Mouse (Mus musculus) regulatory T cell (primary cell): ENCODE data around the gene Pip4k2b.

Source experiments
- in situ Hi-C: fragments of 300-600 bp; cut with MboI, MseI; formaldehyde crosslinking; loops from one replicate; pipeline ENCODE4 v1.15.1; 2025; ENCODE audit warnings: high pct_unique_total_duplicates

The Pip4k2b gene

DNA sequence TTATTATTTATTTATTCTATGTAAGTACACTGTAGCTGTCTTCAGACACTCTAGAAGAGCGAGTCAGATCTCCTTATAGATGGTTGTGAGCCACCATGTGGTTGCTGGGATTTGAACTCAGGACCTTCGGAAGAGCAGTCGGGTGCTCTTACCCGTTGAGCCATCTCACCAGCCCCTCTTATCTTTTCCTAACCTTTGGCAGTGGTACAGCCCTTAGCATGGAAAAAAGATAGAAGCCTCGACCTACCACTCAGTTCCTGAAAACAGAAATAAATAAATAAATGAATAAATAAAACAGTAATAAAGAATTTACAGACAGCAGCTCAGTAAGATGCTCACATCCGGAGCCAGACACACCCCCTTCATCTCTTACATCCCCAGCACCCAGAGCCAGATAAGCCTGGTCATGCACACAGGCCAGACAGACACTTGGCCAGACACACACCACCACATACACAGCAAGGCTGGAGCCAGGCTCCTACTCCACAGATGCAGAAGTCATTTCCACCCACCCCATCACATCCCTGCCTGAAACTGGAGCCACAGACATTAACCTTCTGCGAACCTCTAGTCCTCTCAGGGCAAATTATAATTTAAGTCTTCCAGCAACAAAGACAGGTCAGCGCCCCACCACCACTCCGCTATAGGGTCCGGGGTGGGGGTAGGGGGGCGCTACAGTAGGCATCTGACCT is 47.2 kb downstream of the Pip4k2b start:
- in situ Hi-C loops, result loop anchor here (5.0 to 10.0 kb wide), 2 partner anchors 45 to 63 kb away; no protein-coding TSS in a partner anchor

DNA sequence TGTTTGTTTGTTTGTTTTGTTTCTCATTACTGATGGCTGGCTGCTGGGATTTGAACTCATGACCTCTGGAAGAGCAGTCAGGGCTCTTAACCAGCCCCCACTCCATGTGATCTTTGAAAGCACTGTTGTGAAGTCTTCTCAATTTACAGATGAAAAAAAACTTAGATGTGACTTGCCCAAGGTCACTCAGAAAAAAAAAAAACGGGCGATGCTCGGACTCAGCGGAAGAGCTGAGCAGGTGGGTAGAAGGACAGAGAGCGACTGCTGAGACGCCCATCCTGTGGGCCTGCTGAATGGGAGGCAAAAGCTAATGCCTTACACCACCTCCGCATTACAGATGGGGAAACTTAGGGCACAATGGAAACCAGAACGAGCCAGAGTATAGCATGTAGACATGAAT is 47.8 kb downstream of the Pip4k2b start:
- in situ Hi-C loops, result loop anchor here (5.0 to 10.0 kb wide), 2 partner anchors 44 to 62 kb away; no protein-coding TSS in a partner anchor

DNA sequence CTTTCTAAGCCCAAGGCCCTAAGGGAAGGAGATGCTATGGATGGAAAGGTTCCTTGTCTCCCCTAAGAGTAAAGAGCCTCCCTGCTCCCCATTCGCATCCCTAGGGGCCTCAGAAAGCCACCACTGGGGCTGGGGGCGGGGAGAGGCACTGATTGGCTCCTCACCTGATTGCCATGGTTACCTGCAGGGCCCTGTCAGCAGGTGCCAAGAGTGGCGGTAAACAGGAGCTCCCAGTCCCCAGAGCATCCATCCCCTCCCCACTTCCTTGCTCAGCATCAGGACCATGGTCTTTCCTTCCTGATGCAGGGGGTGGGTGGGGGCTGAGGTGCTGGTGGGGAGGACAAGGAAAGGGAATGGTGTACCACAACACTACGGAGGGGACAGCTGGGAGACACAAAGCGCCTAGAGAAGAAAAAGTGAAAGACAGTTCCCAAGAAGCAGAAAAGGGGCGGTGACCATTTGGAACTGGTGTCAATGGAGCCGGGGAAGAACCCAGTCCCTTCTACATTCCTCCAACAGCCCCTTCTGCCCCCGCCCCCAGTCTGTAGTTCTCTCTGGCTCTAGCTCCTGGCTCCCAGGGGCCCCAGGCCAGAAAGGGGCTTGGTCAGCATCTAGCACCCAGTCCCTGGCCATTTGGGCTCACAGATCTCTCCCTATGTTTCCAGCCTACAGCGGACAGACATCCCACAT is 48.6 kb downstream of the Pip4k2b start:
- in situ Hi-C loops, result loop anchor here (5.0 to 10.0 kb wide), 2 partner anchors 44 to 61 kb away; no protein-coding TSS in a partner anchor

DNA sequence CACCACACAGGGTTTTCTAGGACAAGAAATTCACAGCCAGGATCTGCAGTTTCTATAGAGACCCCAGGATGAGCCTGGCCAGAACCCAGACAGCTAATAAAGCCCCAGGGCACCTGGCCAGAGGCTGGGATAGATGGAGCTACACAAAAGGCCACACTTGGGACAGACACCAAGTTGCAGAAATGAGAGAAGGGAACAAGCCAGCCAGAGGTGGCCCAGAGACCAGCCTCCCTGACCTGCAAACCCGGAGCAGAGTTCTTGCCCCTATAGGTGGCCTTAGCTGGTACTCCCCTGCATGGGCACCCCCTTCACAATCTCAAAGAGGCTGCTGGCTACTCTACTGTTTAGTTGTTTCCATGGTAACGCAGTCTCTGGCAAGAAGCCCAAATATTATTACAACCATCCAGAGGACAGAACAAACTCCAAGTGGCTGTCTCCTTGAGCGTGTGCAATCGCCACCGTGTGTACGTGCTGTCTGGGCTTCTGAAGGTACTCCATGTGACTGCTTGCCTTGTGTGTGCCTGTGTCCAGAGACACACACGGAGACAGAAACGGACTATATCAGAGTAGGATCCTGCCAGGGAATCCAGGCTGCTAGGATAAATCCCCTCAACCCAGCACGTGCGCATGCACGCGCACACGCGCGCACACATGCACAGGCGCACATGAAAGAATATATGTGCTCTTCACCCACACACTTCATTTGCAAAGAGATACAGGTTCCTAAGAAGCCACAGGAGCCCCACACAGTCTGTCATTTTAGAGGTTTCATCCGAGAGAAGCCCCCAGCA is 49.4 kb downstream of the Pip4k2b start:
- in situ Hi-C loops, result loop anchor here (5.0 to 10.0 kb wide), 2 partner anchors 43 to 60 kb away; no protein-coding TSS in a partner anchor

DNA sequence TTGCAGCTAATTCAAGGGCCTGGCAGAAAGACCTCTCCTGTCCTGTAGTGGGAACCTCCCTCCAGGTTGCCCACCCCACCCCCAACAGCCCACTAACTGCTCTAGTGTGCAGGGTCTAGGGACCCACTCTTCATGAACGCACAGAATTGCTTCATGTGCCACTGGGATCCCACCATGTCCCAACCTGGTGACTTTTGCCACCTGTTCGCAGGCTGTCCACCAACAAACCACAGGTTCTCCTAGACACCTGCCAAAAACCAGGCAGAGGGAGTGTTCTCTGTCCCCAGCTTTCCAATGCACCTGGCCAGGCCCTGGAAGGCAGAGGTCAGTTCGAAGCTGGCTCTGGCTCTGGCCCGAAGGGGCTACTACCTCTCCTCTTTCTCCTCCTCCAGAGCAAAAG is 50.1 kb downstream of the Pip4k2b start:
- in situ Hi-C loops, result loop anchor here (10.0 kb wide), 1 partner anchor 60 kb away; no protein-coding TSS in a partner anchor

DNA sequence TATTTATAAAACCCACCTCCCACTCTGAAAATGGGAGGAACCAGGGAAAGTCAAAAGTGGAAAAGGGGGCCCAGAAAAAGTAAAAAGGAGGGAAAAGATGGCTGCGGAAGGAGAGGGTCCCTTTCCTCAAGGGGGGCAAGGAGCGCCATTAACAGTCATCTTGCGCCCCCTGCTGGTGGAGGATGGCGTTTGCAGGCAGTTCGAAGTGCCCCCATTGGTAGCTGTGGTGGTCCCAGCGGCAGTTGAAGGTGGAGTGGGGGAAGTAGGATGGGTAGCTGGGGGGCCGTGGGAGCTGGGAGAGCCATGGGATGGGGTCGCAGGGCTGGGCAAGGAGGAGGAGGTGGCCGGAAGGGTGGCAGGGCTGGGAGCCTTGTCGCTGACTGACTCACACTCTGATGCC is 54.6 kb downstream of the Pip4k2b start:
- in situ Hi-C loops, result loop anchor here (10.0 kb wide), 1 partner anchor 55 kb away; no protein-coding TSS in a partner anchor

DNA sequence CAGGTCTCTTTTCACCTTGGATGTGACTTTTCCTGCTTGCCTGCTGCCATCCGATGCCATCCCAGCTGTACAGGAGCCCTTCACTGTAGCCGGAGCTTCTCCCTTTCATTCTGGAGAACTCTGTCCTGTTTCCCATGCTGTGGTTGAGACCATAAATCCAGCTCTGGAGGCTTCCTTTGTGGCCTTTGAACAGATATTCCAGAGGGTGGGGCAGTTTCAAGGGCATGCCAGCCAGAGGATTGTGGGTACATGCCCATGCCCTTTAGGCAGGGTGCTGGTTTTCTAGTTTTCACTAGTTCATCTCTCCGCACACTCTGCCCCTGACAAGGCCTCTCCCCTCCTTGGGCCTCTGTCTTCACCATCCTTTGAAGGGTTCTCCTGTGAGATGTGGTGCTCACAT is 57.4 kb downstream of the Pip4k2b start:
- in situ Hi-C loops, result no loop called here

DNA sequence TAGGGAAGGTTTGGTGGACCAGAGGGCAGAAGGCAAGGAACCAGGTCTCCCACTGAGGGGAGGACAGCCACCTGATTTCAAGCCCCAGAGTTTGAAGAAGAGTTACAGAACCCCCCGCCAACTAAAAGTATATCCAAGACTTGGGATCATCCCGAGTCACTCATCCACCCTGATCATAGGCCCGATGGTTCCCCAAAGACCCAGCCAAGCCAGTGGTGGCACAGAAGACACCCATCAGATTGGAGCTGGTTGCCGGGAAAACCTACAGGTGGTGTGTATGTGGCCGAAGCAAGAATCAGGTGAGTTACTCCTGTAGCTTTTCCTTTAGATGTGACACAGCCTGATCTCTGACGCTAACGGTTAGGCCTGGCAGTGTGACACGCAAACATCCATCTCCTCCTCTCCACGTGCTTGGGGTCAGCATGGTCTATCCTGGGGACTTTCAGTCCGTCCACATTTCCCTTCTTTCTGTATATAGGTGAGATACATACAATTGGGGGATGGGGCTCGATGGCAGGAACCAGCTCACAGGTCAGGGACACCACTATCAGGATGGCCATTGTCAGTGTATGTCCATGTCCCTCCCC is 58.1 kb downstream of the Pip4k2b start:
- in situ Hi-C loops, result no loop called here

DNA sequence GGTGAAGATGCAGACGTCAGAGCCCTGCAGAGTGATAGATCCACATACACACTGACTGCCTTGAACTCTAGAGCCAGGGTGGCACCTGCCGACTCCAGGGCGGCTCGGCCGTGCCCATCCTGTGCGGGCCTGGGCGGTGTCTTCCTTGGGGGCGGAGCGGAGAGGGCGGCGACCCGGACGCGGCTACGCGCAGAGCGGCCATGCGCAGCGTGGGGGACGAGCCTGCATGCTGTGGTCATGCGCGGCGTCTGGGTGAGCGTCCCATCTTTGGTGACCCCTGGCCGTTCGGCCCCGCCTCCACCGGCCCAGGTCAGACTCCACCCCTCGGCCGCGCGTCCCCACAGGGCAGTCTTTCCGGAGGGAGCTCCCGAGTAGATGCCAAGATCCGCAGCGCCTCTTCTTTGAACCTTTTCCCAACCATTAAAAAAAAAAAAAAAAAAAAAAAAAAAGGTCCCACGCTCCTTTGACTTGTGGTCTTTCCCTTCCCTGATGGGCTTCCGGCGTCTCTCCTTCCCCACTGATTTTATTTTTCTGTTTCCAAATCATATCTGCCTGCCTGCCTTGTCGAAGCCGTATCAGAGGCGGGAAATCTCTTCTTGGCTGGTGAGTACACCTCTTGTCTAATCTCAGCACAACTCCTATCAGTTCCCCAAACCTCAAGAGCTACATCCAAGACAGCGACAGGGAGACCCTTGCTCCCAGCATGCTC is 58.7 kb downstream of the Pip4k2b start, which contains the start of gene Cisd3:
Gene Cisd3 (plus strand): TSS at position 214 of the 709 bp plus-strand sequence.
- in situ Hi-C loops, result no loop called here

DNA sequence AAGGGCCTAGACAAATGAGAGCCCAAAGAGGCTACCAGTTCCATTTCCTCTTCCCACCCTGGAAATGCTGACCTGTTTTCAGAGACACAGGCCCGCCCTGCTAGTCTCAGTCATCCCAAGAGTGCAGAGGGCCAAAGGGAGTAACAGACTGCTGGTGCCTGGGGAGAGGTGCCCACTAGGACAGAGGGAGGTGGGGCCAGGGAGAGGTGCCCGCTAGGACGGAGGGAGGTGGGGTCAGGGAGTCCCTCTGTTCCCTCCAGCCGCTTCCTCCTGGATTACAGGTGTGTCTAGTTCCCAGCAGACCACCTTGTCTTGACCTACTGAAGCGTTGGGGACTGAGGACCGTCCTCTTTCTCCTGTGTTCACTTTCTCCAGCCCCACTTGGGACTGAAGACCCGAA is 59.7 kb downstream of the Pip4k2b start:
- in situ Hi-C loops, result no loop called here

DNA sequence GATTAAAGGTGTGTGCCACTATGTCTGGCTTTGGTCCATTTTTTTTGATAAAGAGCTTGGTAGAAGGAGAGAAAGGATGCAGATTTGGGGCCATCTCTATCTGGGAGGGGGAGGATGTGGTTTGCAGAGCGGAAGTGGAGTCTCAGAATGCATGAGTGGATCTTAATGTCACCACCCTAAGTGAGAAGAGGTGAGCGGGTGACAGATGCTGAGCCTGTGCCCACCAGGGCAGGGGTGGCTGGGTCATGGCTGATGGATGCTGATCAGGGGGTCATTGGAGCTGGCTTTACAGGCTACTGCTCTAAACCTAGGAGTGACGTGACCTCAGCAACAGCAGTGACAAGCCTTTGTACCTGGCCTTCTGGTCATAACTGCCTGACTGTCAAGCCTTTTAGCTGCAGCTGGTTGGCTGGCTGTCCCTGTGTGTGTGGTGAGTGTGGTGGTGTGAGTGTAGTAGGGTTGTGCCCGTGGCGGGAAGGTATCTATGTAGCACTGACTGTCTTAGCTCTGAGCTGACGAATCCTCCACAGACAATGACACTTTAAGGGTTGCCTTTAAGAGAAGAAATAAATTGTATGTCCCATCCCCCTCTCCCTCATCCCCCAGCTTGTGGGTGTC is 60.3 kb downstream of the Pip4k2b start:
- in situ Hi-C loops, result no loop called here

DNA sequence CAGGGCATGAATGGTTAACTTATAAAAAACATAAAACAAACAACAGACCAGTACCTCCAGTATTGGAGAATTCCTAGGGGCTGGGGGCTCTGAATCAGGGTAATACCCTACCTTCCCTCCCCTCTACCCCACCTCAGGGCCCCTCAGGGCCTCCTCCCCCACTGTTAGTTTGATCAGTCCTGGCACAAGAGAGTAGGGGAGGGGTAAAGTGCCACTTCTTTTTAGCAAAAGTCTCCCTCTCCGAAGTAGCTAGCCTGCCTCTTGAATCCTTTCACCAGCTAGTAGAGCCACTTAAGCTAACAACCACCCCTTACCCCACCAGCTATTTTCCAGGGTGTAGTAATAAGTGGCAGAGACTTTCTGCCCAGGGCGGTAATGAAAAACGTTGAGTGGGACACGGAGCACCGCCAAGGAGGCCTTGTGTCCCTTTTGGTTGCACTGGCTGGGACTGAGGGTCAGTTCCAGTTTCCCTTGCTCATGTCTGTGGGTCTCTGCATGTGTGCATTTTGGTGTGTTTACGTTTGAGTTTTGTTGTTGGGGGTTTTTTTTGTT is 61.9 kb downstream of the Pip4k2b start:
- in situ Hi-C loops, result no loop called here

DNA sequence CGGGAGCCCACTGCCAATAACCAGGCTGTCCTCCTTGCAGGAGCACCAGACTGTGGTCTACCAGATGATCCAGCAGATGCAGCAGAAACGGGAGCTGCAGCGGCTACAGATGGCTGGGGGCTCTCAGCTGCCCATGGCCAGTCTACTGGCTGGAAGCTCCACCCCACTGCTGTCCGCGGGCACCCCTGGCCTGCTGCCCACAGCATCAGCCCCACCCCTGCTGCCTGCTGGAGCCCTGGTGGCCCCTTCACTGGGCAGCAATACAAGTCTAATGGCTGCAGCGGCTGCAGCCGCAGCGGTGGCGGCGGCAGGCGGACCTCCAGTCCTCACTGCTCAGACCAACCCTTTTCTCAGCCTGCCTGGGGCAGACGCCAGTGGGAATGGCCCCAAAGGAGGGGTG is 64.1 kb downstream of the Pip4k2b start:
- in situ Hi-C loops, result no loop called here

DNA sequence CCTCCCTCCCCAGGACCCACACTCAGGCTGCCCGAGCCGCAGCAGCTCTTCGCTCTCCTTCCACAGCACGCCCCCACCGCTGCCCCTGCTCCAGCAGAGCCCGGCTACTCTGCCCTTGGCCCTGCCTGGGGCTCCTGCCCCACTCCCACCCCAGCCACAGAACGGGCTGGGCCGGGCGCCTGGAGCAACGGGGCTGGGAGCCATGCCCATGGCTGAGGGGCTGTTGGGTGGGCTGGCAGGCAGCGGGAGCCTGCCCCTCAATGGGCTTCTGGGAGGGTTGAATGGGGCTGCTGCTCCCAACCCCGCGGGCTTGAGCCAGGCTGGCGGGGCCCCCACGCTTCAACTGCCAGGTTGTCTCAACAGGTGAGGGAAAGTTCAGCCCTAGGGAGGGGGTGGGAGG is 66.2 kb downstream of the Pip4k2b start:
- in situ Hi-C loops, result no loop called here

DNA sequence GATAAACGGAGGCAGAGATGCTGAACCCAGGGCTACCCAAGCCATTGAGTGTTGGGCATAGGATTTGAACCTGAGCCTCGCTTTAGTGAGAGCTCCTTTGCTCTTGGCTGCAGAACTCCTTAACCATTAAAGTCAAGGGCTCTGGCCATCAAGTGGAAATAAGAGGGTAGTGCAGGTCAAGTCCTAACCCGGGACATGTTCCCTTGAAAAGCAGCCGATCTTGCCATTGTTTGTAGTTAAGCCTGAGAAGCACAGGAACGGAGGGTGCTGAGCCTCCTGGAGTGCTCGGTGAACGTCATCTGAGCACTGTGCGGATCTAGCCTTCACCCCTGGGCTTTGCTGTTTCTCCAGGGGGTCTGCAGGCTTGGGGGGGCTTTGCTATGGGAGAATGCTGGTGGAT is 66.7 kb downstream of the Pip4k2b start:
- in situ Hi-C loops, result no loop called here

DNA sequence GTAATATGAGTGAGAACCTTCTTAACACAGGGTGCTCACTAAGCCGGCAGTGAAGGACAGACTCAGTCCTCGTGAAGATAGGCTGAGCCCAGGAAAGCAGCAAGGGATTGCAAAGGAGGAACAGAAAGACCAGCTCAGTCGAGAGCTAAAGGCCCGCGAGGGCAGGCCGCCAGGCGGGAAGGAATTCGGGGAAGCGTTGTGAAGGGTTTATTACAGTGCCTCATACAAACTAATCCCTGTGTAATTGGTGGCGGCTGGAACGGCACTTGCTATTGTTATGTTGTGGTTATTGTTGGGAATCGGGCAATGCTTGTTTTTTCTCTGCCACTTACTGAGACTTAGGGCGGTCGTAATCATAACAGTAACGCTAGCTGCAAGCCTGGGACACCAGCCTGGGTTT is 67.1 kb downstream of the Pip4k2b start:
- in situ Hi-C loops, result no loop called here

DNA sequence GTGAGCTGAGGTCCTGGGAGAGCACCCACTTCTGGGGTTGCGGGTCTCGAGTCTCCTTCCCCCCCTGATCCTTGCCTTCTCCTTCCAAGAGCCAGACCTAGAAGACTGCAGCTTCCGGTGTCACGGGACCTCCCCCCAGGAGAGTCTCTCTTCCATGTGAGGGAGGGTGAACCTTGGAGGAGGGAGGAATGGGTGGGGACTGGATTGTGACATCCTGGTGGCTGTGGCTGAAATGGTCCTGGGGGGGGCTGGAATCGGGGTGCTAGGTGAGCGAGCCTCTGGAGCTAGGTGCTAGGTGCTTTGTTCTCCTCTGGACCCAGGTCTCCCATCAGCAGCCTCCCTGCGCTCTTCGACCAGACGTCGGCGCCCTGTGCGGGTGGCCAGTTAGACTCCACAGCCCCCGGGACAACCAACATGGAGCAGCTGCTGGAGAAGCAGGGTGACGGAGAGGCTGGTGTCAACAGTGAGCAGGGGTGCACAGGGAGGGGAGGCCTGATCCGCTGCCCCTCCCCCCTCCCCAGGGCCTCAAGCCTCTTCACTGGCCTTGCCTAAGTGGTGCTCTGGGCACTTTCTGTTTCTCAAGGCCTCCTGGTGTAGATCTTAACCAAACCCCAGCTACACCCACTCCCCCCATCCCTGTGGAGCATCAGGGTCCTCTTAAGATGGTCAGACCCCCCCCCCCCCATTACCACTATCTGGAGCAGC is 68.3 kb downstream of the Pip4k2b start:
- in situ Hi-C loops, result no loop called here

DNA sequence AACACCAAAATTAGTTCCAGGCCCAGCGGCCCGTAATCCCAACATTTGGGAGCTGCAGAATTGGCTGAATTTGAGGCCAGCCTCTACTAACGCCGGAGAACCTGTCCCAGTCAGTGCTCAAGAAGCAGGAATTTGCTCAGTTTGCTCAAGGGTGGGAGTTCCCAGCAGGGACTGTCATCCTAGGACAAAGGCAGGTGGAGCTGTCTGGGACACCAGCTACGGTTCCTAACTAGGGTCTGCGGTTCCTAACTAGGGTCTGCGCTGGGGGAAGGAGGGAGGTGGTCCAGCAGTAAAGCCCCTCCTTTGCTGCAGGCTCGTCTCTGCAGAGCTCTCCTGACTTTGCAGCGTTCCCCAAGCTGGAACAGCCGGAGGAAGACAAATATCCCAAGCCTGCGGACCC is 71.4 kb downstream of the Pip4k2b start:
- in situ Hi-C loops, result no loop called here

DNA sequence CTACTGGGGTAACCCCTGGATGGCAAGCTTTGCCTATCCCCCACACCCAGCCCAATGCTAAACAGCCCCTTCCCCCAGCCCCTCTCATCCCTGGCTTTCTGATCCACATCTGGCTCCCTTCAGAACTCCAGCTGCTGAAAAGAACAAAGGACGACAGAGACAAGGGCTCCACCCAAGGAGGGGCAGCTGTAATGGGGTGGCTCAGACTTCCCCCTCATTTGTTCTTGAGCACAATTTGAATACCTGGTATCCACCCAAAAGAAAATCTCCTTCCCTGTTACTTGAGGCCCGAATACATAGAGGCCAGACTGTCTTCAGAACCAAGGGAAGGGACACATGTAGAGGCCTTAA is 73.4 kb downstream of the Pip4k2b start:
- in situ Hi-C loops, result no loop called here
